Mouse (Mus musculus) hindbrain, embryonic 11.5 days (tissue): ENCODE results near the gene G530012D18Rik. TPM values are rescaled to one million over a fixed set of nuclear protein-coding genes. Genes with fewer than 3 reads are reported as not detected.

Experiments used
- polyA plus RNA-seq: library from polyadenylated mRNA; unstranded; fragments of >200 nt; fragmentation: Nextera tagmentation; extraction: Ambion mirVana; gene quantifications from 2 replicates; pipeline ENCODE4 v1.2.1, GENCODE M21; 2014

The G530012D18Rik gene
- polyA plus RNA-seq, 1 experiment from 2014 or later: 0.63 TPM

Other genes starting within 250 kb of the G530012D18Rik start
- 0.49 and 0.88 TPM in 2 replicates for gene Sp110, start 23.1 kb downstream of the G530012D18Rik start, polyA plus RNA-seq
- 1.0 and 1.4 TPM in 2 replicates for gene Sp140, start 24.7 kb downstream of the G530012D18Rik start, polyA plus RNA-seq
- gene Sp100, start 74.3 kb downstream of the G530012D18Rik start, polyA plus RNA-seq: 0.95 and 1.0 TPM in 2 replicates
- 1.4 and 2.3 TPM in 2 replicates for gene A630001G21Rik, start 203.0 kb downstream of the G530012D18Rik start, polyA plus RNA-seq
- 72.7 and 77.1 TPM in 2 replicates for gene Cab39, start 217.8 kb downstream of the G530012D18Rik start, polyA plus RNA-seq